9 mouse cellular contexts compared by ENCODE assay signal in the genomic region with DNA sequence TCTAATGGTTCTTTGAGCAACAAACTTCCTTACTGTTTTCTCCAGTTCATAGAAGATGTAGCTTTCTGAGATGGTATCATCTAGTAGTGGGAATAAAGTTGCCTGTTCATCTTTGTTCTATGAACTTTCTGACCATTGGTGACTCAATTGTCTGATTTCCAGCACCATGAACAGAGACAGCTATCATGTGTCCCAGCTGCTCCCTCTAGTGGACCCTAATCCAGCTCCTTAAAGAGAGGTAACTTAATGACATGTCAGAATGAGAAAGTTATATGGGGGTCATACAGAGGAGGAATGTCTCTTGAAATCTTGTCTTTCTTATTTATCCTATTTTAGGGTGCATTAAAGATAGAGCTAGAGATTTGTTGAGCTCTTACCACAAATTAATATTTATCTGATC.
DNase-seq lines count a peak whose midpoint lies in the region; ATAC-seq and TF ChIP-seq lines count a peak whose summit lies in the region.
"Had no signal": no experiment of that assay in that cellular context is flagged by ENCODE, and none has a peak within 500 bp of the region (broad histone marks: within the 10 kb centered on the region; RNA-seq: fewer than 3 reads in every experiment).

No protein-coding gene starts in this region.

- DNase-seq in hindbrain, embryonic 10.5 days (ENCODE audit: low spot score), result peak; percentile 3
- peak; percentile 4 for DNase-seq in right cerebral cortex, adult 18-20 months
- no peak for DNase-seq in right cerebral cortex, postnatal 36 days (ENCODE audit: low spot score in 2 of 2)
- peak; percentile 22 for DNase-seq in retina, postnatal 1 day
- no peak for DNase-seq in heart, adult 9 months (ENCODE audit: low spot score in 2 of 2)
- DNase-seq in heart, postnatal 36 days, result no peak

- H3K27me3 ChIP-seq in hindbrain, embryonic 10.5 days (ENCODE audit: insufficient read depth, poor library complexity, severe bottlenecking), result no peaks in the 10 kb centered on the region
- H3K27me3 ChIP-seq in hindbrain, embryonic 16.5 days (replicated peaks; ENCODE audit: control insufficient read depth, insufficient read depth, low read length), result no peaks in the 10 kb centered on the region
- H3K27me3 ChIP-seq: limb, embryonic 15.5 days had no signal

- H3K36me3 ChIP-seq in hindbrain, embryonic 10.5 days, result no peaks in the 10 kb centered on the region
- H3K36me3 ChIP-seq in hindbrain, embryonic 16.5 days (ENCODE audit: control insufficient read depth, insufficient read depth, low read length), result no peaks in the 10 kb centered on the region
- H3K36me3 ChIP-seq: limb, embryonic 15.5 days had no signal

- H3K9ac ChIP-seq in hindbrain, embryonic 16.5 days (ENCODE audit: low read depth, low read length), result no peak overlapping the region
- H3K9ac ChIP-seq: limb, embryonic 15.5 days had no signal

- peak; percentile 39; the same call in 1 of the 2 replicates for TF ChIP-seq CTCF in cortical plate, adult 2 months (IDR thresholded peaks at IDR 0.05; ENCODE audit: extremely low read depth, insufficient read depth, low read length)

- H3K4me2 ChIP-seq in hindbrain, embryonic 16.5 days (ENCODE audit: low read length), result no peak overlapping the region
- H3K4me2 ChIP-seq: limb, embryonic 15.5 days had no signal

- TF ChIP-seq POLR2A in cortical plate, adult 2 months (IDR thresholded peaks at IDR 0.05; ENCODE audit: extremely low read depth, insufficient read depth, low read length), result no peak

- H3K27ac ChIP-seq in hindbrain, embryonic 10.5 days, result no peak overlapping the region
- no peak overlapping the region for H3K27ac ChIP-seq in hindbrain, embryonic 16.5 days (ENCODE audit: low read depth, low read length)
- no peak overlapping the region for H3K27ac ChIP-seq in cortical plate, adult 2 months (ENCODE audit: insufficient read depth, low read length)
- H3K27ac ChIP-seq: limb, embryonic 15.5 days had no signal

- no peak for ATAC-seq in hindbrain, embryonic 16.5 days

- H3K4me3 ChIP-seq in hindbrain, embryonic 10.5 days, result no peak overlapping the region
- no peak overlapping the region for H3K4me3 ChIP-seq in hindbrain, embryonic 16.5 days (ENCODE audit: low read length)
- no peak overlapping the region for H3K4me3 ChIP-seq in cortical plate, adult 2 months (ENCODE audit: insufficient read depth, low read length)
- H3K4me3 ChIP-seq: limb, embryonic 15.5 days had no signal

- H3K4me1 ChIP-seq in hindbrain, embryonic 10.5 days (replicated peaks), result no peaks in the 10 kb centered on the region
- no peaks in the 10 kb centered on the region for H3K4me1 ChIP-seq in hindbrain, embryonic 16.5 days (ENCODE audit: control insufficient read depth, insufficient read depth, low read depth, low read length)
- H3K4me1 ChIP-seq in cortical plate, adult 2 months (ENCODE audit: control insufficient read depth, insufficient read depth, low read length), result no peaks in the 10 kb centered on the region
- H3K4me1 ChIP-seq: limb, embryonic 15.5 days had no signal

- intact Hi-C loops in heart, postnatal 36 days (cut with DNase I), result loop anchor here (2.0 kb wide), 1 partner anchor 300 kb away; no protein-coding TSS in a partner anchor

- H3K9me3 ChIP-seq in hindbrain, embryonic 10.5 days, result no peaks in the 10 kb centered on the region
- no peaks in the 10 kb centered on the region for H3K9me3 ChIP-seq in hindbrain, embryonic 16.5 days (ENCODE audit: control insufficient read depth, low read length)
- H3K9me3 ChIP-seq: limb, embryonic 15.5 days had no signal

Comparison
In these comparisons a context has a peak if more than half of its experiments do, and no peak if none do; other contexts are left out.
1. DNase-seq: peak in hindbrain, embryonic 10.5 days (single experiment), right cerebral cortex, adult 18-20 months (single experiment) and retina, postnatal 1 day (single experiment); none in right cerebral cortex, postnatal 36 days (0 of 2), heart, adult 9 months (0 of 2) and heart, postnatal 36 days (0 of 2).